Mouse (Mus musculus): Measurements from ENCODE around the gene Scarb2. TPM values are rescaled to one million over a fixed set of nuclear protein-coding genes. Genes with fewer than 3 reads are reported as not detected.

Gene Scarb2
- polyA plus RNA-seq, 1 experiment from 2014 or later, result 16.1 TPM

DNA sequence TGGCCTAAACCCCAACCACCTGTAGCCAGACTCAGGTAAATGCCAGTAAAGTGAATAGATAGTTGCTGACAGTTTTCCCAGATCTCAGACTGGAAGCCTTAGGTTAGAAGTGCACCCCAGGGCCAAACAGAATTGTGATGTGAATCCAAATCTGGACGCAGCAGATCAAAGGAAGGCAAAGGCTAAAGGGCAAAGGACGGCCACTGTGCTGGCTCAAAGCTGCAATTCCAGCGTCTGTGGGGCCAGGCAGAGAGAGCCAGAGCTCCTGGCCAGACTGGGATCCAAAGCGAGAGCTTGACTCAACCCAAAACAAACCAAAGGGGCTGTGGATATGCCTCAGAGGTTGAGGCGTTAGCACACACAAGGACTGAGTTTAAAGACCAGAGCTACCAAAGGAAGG, 47.9 kb downstream of the Scarb2 start:
- no peaks in the 10 kb centered on the region for H3K9me3 ChIP-seq
- no peaks in the 10 kb centered on the region for H3K4me1 ChIP-seq
- no peak overlapping the region for H3K9ac ChIP-seq
- H3K4me3 ChIP-seq, result no peak overlapping the region
- H3K36me3 ChIP-seq, result peaks cover 29% of the 10 kb centered on the region
- no peak overlapping the region for H3K27ac ChIP-seq
- ATAC-seq (ENCODE audit: low FRiP score, low read depth), result no peak
- no peaks in the 10 kb centered on the region for H3K27me3 ChIP-seq (replicated peaks)
- WGBS, result 46% methylated on average over 5 of the region's 5 CpGs
- no peak overlapping the region for H3K4me2 ChIP-seq (replicated peaks)

DNA sequence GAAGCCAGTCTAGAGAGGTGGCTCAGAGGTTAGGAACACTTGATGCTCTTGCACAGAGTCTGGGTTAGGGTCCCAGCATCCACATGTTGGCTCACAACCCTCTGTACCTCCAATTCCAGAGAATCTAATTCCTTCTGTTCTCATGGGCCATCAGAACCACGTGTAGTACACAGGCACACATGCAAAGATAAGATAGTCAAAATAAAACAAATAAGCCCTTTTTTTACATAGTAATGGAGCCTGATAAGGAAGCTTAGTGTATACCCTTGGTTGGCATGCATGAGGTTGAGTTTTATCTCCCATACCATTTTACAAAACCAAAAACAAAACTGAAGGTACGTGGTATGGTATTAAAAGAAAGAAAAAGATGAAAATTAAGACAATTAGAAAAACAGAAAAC, 49.2 kb downstream of the Scarb2 start:
- ATAC-seq (ENCODE audit: low FRiP score, low read depth), result no peak
- no peak overlapping the region for H3K27ac ChIP-seq
- no peak overlapping the region for H3K4me2 ChIP-seq (replicated peaks)
- no peak overlapping the region for H3K9ac ChIP-seq
- 86% methylated on average over 2 of the region's 2 CpGs for WGBS
- peaks cover 39% of the 10 kb centered on the region for H3K36me3 ChIP-seq
- no peaks in the 10 kb centered on the region for H3K27me3 ChIP-seq (replicated peaks)
- H3K9me3 ChIP-seq, result no peaks in the 10 kb centered on the region
- H3K4me1 ChIP-seq, result no peaks in the 10 kb centered on the region
- no peak overlapping the region for H3K4me3 ChIP-seq

DNA sequence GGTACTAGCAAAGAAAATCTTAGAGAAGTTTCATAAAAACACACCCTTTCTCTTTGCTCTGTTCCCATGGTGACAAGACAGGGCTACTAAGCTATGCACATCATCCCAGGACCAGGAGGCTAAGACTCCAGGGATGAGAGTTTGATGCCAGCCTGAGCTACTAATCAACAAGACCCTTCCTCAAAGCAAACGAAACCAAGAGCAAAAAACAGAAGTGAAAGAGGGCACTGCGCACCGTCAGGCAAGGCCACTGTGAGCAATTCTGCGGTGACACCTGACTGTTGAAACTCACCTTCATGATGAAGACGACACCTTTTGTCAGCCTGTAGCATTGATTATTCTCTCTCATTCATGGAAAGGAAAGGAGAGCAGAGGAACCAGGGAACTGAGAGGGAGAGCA, 53.8 kb downstream of the Scarb2 start:
- Histone ChIP-seq H3K9ac (no peak overlapping the region), H3K27ac (no peak overlapping the region), H3K27me3 (replicated peaks) (no peaks in the 10 kb centered on the region), H3K4me3 (no peak overlapping the region), H3K4me1 (no peaks in the 10 kb centered on the region), H3K36me3 (peaks cover 64% of the 10 kb centered on the region), H3K4me2 (replicated peaks) (no peak overlapping the region), H3K9me3 (no peaks in the 10 kb centered on the region)
- WGBS, result 93% methylated on average over 5 of the region's 5 CpGs
- ATAC-seq (ENCODE audit: low FRiP score, low read depth), result no peak

DNA sequence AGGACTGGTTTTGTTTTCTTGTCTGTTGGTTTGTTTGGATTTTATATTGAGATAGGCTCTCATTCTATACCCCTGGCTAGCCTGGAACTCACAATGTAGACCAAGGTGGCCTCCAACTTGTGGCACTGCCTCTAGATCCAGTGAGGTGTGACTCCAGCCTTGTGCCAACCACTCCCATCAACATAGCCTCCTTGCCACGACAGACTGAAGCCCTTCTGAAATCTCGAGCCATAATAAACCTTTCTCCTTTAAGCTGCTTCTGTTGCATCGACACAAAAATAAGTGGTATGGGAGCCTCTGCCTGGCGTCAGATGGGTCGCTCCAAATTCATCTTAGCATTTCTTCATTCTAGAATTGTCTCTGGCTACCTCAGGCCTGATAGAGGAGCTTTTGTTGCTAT, 59.9 kb downstream of the Scarb2 start:
- 93% methylated on average over 5 of the region's 5 CpGs for WGBS
- Histone ChIP-seq H3K27me3 (replicated peaks) (no peaks in the 10 kb centered on the region), H3K4me2 (replicated peaks) (no peak overlapping the region), H3K36me3 (peaks cover 81% of the 10 kb centered on the region), H3K4me1 (no peaks in the 10 kb centered on the region), H3K4me3 (no peak overlapping the region), H3K27ac (no peak overlapping the region), H3K9ac (no peak overlapping the region), H3K9me3 (no peaks in the 10 kb centered on the region)
- ATAC-seq (ENCODE audit: low FRiP score, low read depth), result no peak

DNA sequence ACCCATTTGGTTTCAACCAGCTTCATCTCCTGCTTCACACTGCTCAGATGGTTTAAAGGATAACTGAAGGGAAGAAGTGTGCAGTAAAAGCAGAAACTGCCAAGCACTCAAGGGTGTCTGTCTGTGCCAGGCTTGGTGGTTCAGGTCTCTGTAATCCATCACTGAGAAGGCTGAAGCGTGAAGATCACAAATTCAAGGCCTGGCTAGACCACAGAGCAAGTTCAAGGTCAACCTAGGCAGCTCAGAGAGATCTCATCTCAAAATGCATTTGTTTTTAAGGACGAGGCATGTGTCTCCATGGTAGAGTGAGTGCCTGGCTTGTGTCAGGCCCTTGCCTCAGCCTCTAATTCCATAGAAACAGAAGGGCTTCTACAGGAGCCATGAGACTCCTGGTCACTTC, 61.6 kb downstream of the Scarb2 start:
- no peaks in the 10 kb centered on the region for H3K4me1 ChIP-seq
- H3K4me3 ChIP-seq, result no peak overlapping the region
- no peaks in the 10 kb centered on the region for H3K27me3 ChIP-seq (replicated peaks)
- no peak overlapping the region for H3K27ac ChIP-seq
- H3K9me3 ChIP-seq, result no peaks in the 10 kb centered on the region
- H3K4me2 ChIP-seq (replicated peaks), result no peak overlapping the region
- ATAC-seq (ENCODE audit: low FRiP score, low read depth), result no peak
- peaks cover 67% of the 10 kb centered on the region for H3K36me3 ChIP-seq
- no peak overlapping the region for H3K9ac ChIP-seq
- WGBS, result 86% methylated on average over 2 of the region's 2 CpGs

DNA sequence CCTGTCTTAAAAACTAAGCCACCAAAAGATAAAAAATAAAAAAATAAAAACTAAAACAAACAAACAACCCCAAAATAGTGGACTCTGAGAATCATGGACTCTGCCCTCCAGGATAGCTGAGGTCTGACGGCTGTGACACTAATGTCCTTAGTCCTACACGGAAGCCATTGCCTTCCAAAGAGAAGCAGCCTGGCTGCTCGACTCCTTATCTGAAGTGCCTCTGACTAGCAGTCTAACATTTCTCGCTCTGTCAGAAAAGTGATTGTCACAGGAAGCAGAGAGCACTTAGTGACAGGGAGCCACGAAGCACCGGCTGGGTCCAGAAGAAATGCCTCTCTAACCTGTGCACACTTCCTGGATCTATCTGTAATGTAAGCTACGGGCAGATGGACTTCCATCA, 63.7 kb downstream of the Scarb2 start:
- H3K4me3 ChIP-seq, result no peak overlapping the region
- H3K36me3 ChIP-seq, result peaks cover 46% of the 10 kb centered on the region
- ATAC-seq (ENCODE audit: low FRiP score, low read depth), result no peak
- 92% methylated on average over 7 of the region's 7 CpGs for whole genome bisulfite sequencing
- H3K4me1 ChIP-seq, result no peaks in the 10 kb centered on the region
- H3K9ac ChIP-seq, result no peak overlapping the region
- H3K27ac ChIP-seq, result no peak overlapping the region
- no peak overlapping the region for H3K4me2 ChIP-seq (replicated peaks)
- no peaks in the 10 kb centered on the region for H3K27me3 ChIP-seq (replicated peaks)
- no peaks in the 10 kb centered on the region for H3K9me3 ChIP-seq

DNA sequence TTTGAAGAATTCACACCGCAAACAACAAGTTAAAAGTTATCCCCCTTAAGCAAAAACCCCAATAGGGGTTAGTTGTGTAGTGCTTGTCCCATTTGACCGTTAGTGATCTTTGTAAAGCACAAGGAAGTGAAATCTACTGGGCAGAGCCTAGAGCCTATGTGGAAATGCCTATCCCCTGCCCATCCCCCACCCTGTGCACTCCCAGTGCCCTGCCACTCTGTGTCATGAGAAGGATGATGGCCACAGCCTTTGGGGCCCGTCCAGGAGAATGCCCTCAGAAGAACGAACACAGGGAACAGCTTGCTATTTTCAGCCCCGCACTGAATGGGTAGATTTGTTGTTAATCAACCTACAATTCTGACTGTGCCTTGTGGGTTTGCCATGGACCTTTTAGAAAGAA, 65.1 kb downstream of the Scarb2 start:
- Histone ChIP-seq H3K4me1 (no peaks in the 10 kb centered on the region), H3K36me3 (peaks cover 32% of the 10 kb centered on the region), H3K4me2 (replicated peaks) (no peak overlapping the region), H3K9me3 (no peaks in the 10 kb centered on the region), H3K9ac (no peak overlapping the region), H3K27ac (no peak overlapping the region), H3K4me3 (no peak overlapping the region), H3K27me3 (replicated peaks) (no peaks in the 10 kb centered on the region)
- ATAC-seq (ENCODE audit: low FRiP score, low read depth), result no peak
- WGBS, result 70% methylated on average over 5 of the region's 5 CpGs

DNA sequence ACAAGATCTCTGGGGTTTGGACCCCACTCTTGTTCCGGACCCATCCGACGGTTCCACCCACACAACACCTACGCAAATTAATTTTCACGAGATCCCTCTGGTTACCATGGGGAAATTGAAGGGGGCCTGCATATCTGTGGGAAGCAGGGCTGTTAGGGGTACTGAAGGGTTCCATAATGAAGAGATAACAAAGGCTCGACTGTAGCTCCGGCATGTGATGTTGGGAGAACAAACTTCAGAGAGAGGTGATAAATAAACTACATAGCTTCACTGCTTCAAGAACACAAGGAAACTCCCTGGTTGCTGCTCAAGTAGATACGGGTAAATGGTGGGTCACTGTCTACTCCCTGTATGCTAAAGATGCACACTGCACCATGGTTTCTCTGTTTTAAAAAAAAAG, 68.1 kb downstream of the Scarb2 start:
- no peak for ATAC-seq (ENCODE audit: low FRiP score, low read depth)
- peaks cover 3% of the 10 kb centered on the region; the same call in 1 of the 2 replicates for H3K4me1 ChIP-seq
- H3K36me3 ChIP-seq, result peaks cover 7% of the 10 kb centered on the region
- 89% methylated on average over 8 of the region's 8 CpGs for WGBS
- H3K9me3 ChIP-seq, result no peaks in the 10 kb centered on the region
- H3K27ac ChIP-seq, result no peak overlapping the region
- H3K9ac ChIP-seq, result no peak overlapping the region
- no peaks in the 10 kb centered on the region for H3K27me3 ChIP-seq (replicated peaks)
- H3K4me2 ChIP-seq (replicated peaks), result no peak overlapping the region
- H3K4me3 ChIP-seq, result no peak overlapping the region

DNA sequence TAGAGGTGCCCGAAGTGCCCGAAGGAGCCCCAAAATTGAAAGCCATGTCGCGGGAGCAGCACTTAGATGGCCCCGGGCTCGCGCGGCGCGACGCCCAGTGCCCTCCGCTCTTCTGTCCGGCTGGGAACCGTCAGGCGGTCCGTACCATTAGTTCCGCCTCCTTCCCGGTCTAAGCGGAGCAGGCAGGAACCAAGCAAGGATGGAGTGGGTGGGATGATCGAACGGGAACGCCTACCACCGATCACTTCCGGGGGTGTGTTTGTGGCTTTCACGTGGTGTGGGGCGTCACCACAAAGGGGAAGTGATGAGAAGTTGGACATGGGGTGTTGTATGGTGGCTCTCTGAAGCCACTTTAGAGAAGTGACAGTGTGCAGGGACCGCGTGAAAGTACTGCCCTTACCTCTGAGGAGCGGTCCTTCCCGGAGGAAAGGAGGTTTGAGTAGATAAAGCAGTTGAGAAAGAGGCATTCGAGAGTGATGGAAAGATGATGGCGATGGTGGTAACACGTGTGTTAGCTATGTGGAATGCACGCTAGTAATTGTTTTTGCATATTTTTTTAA, 71.5 kb downstream of the Scarb2 start, which contains the start of gene Nup54:
TSS of gene Nup54 (minus strand) at position 195 of the 560 bp plus-strand sequence.
- H3K4me3 ChIP-seq, result peak within 1 kb of the TSS; percentile 97
- WGBS, result under 1% methylated on average over 34 of the region's 34 CpGs
- H3K4me1 ChIP-seq, result peaks cover 3% of the 10 kb centered on the region; the same call in 1 of the 2 replicates
- no peaks in the 10 kb centered on the region for H3K9me3 ChIP-seq
- H3K27me3 ChIP-seq (replicated peaks), result no peaks in the 10 kb centered on the region
- peak within 1 kb of the TSS; percentile 94 for H3K9ac ChIP-seq
- peak; percentile 100 for ATAC-seq (ENCODE audit: low FRiP score, low read depth)
- H3K27ac ChIP-seq, result peak within 1 kb of the TSS; percentile 42; the same call in 1 of the 2 replicates
- peak within 1 kb of the TSS; percentile 81 for H3K4me2 ChIP-seq (replicated peaks)
- H3K36me3 ChIP-seq, result no peaks in the 10 kb centered on the region; the same call in 1 of the 2 replicates

DNA sequence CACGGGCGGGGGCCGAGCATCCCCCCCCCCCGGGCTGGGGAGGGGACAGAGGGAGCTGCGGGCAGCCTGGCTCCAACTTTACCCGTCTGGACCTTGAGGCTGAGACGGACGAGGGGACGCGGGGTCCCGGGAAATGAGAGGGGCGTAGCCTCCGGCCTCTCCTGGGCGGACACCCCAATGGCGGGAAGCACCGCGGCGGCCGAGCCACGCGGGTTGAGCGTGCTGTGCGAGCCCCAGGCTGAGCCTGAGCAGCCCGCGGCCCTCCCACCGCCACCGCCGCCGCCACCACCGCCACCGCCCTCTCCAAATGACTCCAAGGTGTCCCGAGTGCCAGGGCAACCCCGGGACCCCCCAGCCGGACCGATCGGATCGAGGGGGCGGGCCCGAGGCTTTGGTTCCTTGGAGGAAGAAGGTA, 72.1 kb downstream of the Scarb2 start:
- no peaks in the 10 kb centered on the region for H3K9me3 ChIP-seq
- peak overlapping the region; percentile 81 for H3K4me2 ChIP-seq (replicated peaks)
- peak overlapping the region; percentile 94 for H3K9ac ChIP-seq
- ATAC-seq (ENCODE audit: low FRiP score, low read depth), result peak; percentile 77
- WGBS, result under 1% methylated on average over 31 of the region's 39 CpGs
- peak overlapping the region; percentile 42; the same call in 1 of the 2 replicates for H3K27ac ChIP-seq
- no peaks in the 10 kb centered on the region; the same call in 1 of the 2 replicates for H3K36me3 ChIP-seq
- peak overlapping the region; percentile 97 for H3K4me3 ChIP-seq
- peaks cover 3% of the 10 kb centered on the region; the same call in 1 of the 2 replicates for H3K4me1 ChIP-seq
- H3K27me3 ChIP-seq (replicated peaks), result no peaks in the 10 kb centered on the region

DNA sequence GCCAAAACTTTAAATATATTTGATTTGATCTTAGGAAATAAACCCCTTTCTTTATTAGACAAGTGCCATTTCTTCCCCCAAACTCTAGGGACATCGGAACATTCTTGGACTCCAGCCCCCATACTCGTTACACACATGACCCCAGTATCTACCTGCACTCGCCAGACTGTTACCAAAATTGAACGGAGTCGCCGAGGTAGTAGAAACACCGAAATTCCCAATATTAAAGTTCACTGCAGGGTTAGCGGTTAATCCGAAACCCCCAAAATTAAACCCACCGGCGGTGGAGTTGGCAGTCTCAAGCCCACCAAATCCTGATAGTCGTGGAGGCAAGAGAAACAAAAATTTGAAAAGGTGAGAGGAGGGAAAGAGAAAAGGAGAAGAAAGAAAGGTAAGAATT, 72.6 kb downstream of the Scarb2 start:
- 1% methylated on average over 12 of the region's 12 CpGs for WGBS
- no peak for ATAC-seq (ENCODE audit: low FRiP score, low read depth)
- no peak overlapping the region for H3K27ac ChIP-seq

DNA sequence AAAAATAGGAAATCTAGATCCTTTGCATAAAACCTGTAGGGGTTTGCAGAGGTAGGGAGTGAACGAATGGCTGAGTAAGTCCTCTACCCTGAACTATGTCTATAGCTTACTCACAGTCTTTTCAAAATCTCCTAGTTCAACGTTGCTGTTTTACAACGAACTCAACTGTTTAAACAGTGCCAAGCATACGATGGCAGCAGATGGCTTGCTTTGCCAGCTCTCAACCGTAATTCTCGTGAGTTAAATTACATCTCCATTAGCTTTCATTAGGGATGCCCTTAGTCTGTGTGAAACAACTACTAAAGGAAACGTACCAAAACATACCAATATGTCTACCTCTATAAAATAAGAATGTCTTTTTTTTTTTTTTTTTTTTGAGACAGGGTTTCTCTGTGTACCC, 75.0 kb downstream of the Scarb2 start:
- Histone ChIP-seq H3K4me3 (no peak overlapping the region), H3K4me2 (replicated peaks) (no peak overlapping the region), H3K9me3 (no peaks in the 10 kb centered on the region), H3K27me3 (replicated peaks) (no peaks in the 10 kb centered on the region), H3K9ac (no peak overlapping the region), H3K36me3 (peaks cover 29% of the 10 kb centered on the region), H3K27ac (no peak overlapping the region), H3K4me1 (peaks cover 3% of the 10 kb centered on the region; the same call in 1 of the 2 replicates)
- no peak for ATAC-seq (ENCODE audit: low FRiP score, low read depth)
- WGBS, result 82% methylated on average over 7 of the region's 7 CpGs

More for the DNA sequence above, 72.6 kb downstream of the Scarb2 start:
- Histone ChIP-seq H3K27me3 (replicated peaks) (no peaks in the 10 kb centered on the region), H3K9me3 (no peaks in the 10 kb centered on the region), H3K36me3 (peaks cover 5% of the 10 kb centered on the region), H3K4me2 (replicated peaks) (peak overlapping the region; percentile 81), H3K4me3 (peak overlapping the region; percentile 97), H3K4me1 (peaks cover 3% of the 10 kb centered on the region; the same call in 1 of the 2 replicates), H3K9ac (peak overlapping the region; percentile 94)

DNA sequence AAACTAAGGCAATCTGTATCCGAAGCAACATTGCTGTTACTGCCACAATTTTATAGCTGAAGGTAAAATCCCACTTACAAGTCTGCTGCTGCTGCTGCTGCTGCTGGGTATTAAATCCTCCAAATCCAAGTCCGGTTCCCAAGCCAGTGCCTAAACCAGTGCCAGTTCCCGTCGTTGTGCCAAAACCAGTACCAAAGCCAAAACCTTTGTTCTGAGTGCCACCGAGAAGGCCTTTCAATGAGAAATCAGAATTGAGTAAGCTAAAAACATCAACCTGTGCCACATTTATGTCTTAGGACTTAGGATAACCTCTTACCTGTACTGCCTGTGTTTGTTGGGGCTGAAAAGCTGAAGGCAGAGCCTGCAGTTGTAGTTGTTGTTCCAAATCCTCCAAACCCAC, 75.9 kb downstream of the Scarb2 start:
- WGBS, result 92% methylated on average over 5 of the region's 5 CpGs
- no peak for ATAC-seq (ENCODE audit: low FRiP score, low read depth)
- Histone ChIP-seq H3K36me3 (peaks cover 31% of the 10 kb centered on the region), H3K4me2 (replicated peaks) (no peak overlapping the region), H3K4me1 (peaks cover 3% of the 10 kb centered on the region; the same call in 1 of the 2 replicates), H3K4me3 (no peak overlapping the region), H3K27me3 (replicated peaks) (no peaks in the 10 kb centered on the region), H3K9me3 (no peaks in the 10 kb centered on the region), H3K9ac (no peak overlapping the region), H3K27ac (no peak overlapping the region)
